Mouse (Mus musculus): ENCODE data around the gene Zfp628.

The Zfp628 gene

GRCm38 (mm10) chr7:4918681-4919080 is 3.7 kb downstream of the Zfp628 start:
- no peak for DNase-seq (ENCODE audit: inconsistent ontology term)

- DNase-seq (ENCODE audit: inconsistent ontology term), result no peak
Observed at GRCm38 (mm10) chr7:4919096-4919495, 4.1 kb downstream of the Zfp628 start.

GRCm38 (mm10) chr7:4919971-4920370 is 5.0 kb downstream of the Zfp628 start:
- no peak for DNase-seq (ENCODE audit: inconsistent ontology term)

- no peak for DNase-seq (ENCODE audit: inconsistent ontology term)
Observed at GRCm38 (mm10) chr7:4920496-4920895, 5.5 kb downstream of the Zfp628 start.

GRCm38 (mm10) chr7:4920976-4921823 is 6.2 kb downstream of the Zfp628 start:
- no peak for DNase-seq (ENCODE audit: inconsistent ontology term)

GRCm38 (mm10) chr7:4921824-4922482 is 6.9 kb downstream of the Zfp628 start, which contains the start of gene Nat14:
TSS of gene Nat14 (plus strand) at chr7:4922028.
- DNase-seq (ENCODE audit: inconsistent ontology term), result no peak

- DNase-seq (ENCODE audit: inconsistent ontology term), result peak; percentile 85
Observed at GRCm38 (mm10) chr7:4922508-4922907, 7.5 kb downstream of the Zfp628 start.

- peak; percentile 73 for DNase-seq (ENCODE audit: inconsistent ontology term)
Observed at GRCm38 (mm10) chr7:4922931-4923565, 8.0 kb downstream of the Zfp628 start.

- DNase-seq (ENCODE audit: inconsistent ontology term), result peak; percentile 86
Observed at GRCm38 (mm10) chr7:4923586-4924364, 8.8 kb downstream of the Zfp628 start.

GRCm38 (mm10) chr7:4924483-4924882 is 9.5 kb downstream of the Zfp628 start:
- DNase-seq (ENCODE audit: inconsistent ontology term), result no peak

GRCm38 (mm10) chr7:4924891-4925301 is 9.9 kb downstream of the Zfp628 start:
- DNase-seq (ENCODE audit: inconsistent ontology term), result peak; percentile 92

- DNase-seq (ENCODE audit: inconsistent ontology term), result peak; percentile 86
Observed at GRCm38 (mm10) chr7:4925441-4926381, 10.7 kb downstream of the Zfp628 start, which contains the start of gene Ssc5d. TSS of gene Ssc5d (plus strand) at chr7:4925785.

- no peak for DNase-seq (ENCODE audit: inconsistent ontology term)
Observed at GRCm38 (mm10) chr7:4926849-4927248, 11.8 kb downstream of the Zfp628 start.

GRCm38 (mm10) chr7:4927711-4928110 is 12.7 kb downstream of the Zfp628 start:
- DNase-seq (ENCODE audit: inconsistent ontology term), result no peak

- DNase-seq (ENCODE audit: inconsistent ontology term), result no peak
Observed at GRCm38 (mm10) chr7:4928323-4928722, 13.3 kb downstream of the Zfp628 start.

- no peak for DNase-seq (ENCODE audit: inconsistent ontology term)
Observed at GRCm38 (mm10) chr7:4933103-4933502, 18.1 kb downstream of the Zfp628 start.

- no peak for DNase-seq (ENCODE audit: inconsistent ontology term)
Observed at GRCm38 (mm10) chr7:4934160-4934914, 19.3 kb downstream of the Zfp628 start.

- no peak for DNase-seq (ENCODE audit: inconsistent ontology term)
Observed at GRCm38 (mm10) chr7:4936832-4937231, 21.8 kb downstream of the Zfp628 start.

GRCm38 (mm10) chr7:4937392-4937791 is 22.4 kb downstream of the Zfp628 start:
- DNase-seq (ENCODE audit: inconsistent ontology term), result no peak

GRCm38 (mm10) chr7:4938456-4938855 is 23.4 kb downstream of the Zfp628 start:
- peak; percentile 22 for DNase-seq (ENCODE audit: inconsistent ontology term)

Measured in Muller cell, postnatal 12 days (primary cell).